Mouse (Mus musculus) C2C12 (cell line): ENCODE measurements around the gene U90926. TPM values are rescaled to one million over a fixed set of nuclear protein-coding genes. Genes with fewer than 3 reads are reported as not detected.
"Not testable (repeated sequence)": the region's sequence is repeated elsewhere in the genome, so short reads cannot be mapped to it uniquely, and the experiment has no call there.

Experiments
- H3K27me3 ChIP-seq: one replicate; pipeline ENCODE4 v1.6.1; 2011; ENCODE audit not compliant: control insufficient read depth, insufficient read depth, insufficient read length
- H3K36me3 ChIP-seq: one replicate; pipeline ENCODE4 v1.6.1; 2011; ENCODE audit not compliant: control insufficient read depth, insufficient read depth
- H3K4me3 ChIP-seq: one replicate; pipeline ENCODE4 v1.5.1; 2011; ENCODE audit warnings: mild to moderate bottlenecking, control low read depth; ENCODE audit not compliant: poor library complexity, insufficient read depth, severe bottlenecking
- H3K79me2 ChIP-seq: one replicate; pipeline ENCODE4 v1.6.1; 2011; ENCODE audit not compliant: control insufficient read depth, insufficient read depth
- H3K79me3 ChIP-seq: one replicate; pipeline ENCODE4 v1.6.1; 2011; ENCODE audit warnings: low read depth, control low read depth
- H3ac ChIP-seq: one replicate; pipeline ENCODE3; 2011; ENCODE audit warnings: low read depth; ENCODE audit not compliant: control insufficient read depth, insufficient read length
- CEBPB ChIP-seq: IDR thresholded peaks from one replicate; pipeline ENCODE4 v1.6.1; 2011; ENCODE audit warnings: low read depth, mild to moderate bottlenecking, control low read depth, moderate library complexity
- CTCF ChIP-seq: IDR thresholded peaks from one replicate; pipeline ENCODE4 v1.5.1; 2011; ENCODE audit not compliant: control insufficient read depth, insufficient read depth, insufficient read length
- FOSL1 ChIP-seq: IDR thresholded peaks from one replicate; pipeline ENCODE4 v1.8.0; 2011; ENCODE audit warnings: mild to moderate bottlenecking, low read length; ENCODE audit not compliant: poor library complexity, insufficient read depth, severe bottlenecking
- MAX ChIP-seq: IDR thresholded peaks from one replicate; pipeline ENCODE4 v1.6.1; 2011; ENCODE audit warnings: mild to moderate bottlenecking, control low read depth
- MYOD1 ChIP-seq: IDR thresholded peaks from one replicate; pipeline ENCODE4 v1.6.1; 2011; ENCODE audit warnings: low read depth; ENCODE audit not compliant: control insufficient read depth, insufficient read length
- MYOG ChIP-seq: IDR thresholded peaks from one replicate; pipeline ENCODE4 v1.6.1; 2011; ENCODE audit not compliant: control insufficient read depth, insufficient read length; ENCODE audit errors: extremely low read depth
- USF1 ChIP-seq: IDR thresholded peaks from one replicate; pipeline ENCODE4 v1.6.1; 2011; ENCODE audit warnings: low read depth, mild to moderate bottlenecking, control low read depth, moderate library complexity
- polyA plus RNA-seq: library from polyadenylated mRNA; unstranded; fragments of >200 nt; fragmentation: generic; extraction: Trizol; gene quantifications from one replicate; pipeline ENCODE4 v1.2.1, GENCODE M21; 2012; ENCODE audit warnings: missing spikeins

The U90926 gene
- polyA plus RNA-seq, 1 experiment: 0.83 TPM

DNA sequence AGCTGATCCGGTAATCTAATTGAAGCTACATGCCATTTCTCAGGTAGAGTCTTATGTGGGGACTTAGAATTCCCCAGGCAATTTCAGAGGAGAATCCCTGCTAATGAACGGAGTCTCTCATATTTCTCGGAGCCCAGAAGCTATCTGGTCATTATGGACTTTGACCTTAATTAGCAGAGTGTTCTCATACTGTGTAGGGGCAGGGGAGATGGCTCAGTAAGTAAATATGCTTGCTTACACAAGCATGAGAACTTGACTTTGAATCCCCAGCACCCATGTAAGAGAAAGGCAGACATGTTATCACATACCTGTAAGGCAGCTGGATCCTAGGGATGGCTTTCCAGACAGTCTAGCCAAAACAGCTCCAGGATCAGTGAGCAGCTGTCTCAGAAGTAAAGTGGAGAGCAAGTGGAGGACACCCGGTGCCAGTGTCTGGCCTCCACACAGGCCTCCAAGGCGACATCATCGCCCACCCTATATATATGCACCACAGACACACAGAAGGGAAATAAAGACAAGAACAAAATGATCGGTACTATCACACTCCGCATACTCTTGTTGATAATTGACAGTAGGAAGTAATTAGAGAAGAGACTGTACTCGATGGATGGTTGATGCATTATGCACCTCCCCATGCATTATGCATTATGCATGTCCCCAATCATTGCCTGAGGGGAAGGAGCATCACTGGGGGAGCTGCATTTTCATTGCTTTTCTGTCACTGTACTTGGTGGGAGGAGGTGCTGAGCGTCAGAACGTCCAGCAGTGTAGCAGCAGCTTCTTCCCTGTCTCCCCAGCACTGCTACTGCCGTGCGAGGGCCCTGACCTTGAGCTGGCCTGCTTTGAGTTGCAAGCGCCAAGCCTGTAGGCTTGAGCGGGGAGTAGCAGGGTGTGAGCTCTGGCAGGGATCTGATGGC is 18.1 kb downstream of the U90926 start:
- no peak overlapping the region for H3K4me3 ChIP-seq
- no peaks in the 10 kb centered on the region for H3K27me3 ChIP-seq
- no peaks in the 10 kb centered on the region for H3K79me3 ChIP-seq
- peaks cover 82% of the 10 kb centered on the region for H3K36me3 ChIP-seq
- TF ChIP-seq USF1: no peak
- no peak for TF ChIP-seq CTCF
- TF ChIP-seq MAX: no peak
- no peak for TF ChIP-seq MYOG
- no peak for TF ChIP-seq CEBPB
- TF ChIP-seq FOSL1: no peak
- no peak for TF ChIP-seq MYOD1
- H3ac ChIP-seq: no peak overlapping the region
- H3K79me2 ChIP-seq: no peaks in the 10 kb centered on the region

DNA sequence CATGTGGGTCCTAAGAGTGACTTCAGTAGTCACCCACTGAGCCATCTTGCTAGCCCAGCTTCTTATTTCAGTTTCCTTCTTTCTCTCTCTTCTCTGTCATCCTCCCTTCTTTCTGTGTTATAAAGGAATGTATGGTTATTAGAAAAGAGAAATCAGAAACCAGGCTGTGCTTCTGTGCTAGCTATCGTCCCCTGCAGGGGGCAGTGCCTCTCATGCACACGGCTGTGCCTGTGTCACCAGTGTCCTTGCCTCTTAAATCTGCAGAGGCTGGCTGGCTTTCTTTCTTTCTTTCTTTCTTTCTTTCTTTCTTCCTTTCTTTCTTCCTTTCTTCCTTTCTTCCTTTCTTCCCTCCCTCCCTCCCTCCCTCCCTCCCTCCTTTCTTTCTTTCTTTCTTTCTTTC is 19.5 kb downstream of the U90926 start:
- TF ChIP-seq CTCF: peak; percentile 29
- not testable (repeated sequence) for H3K4me3 ChIP-seq, H3ac ChIP-seq, H3K27me3 ChIP-seq, H3K79me3 ChIP-seq, H3K79me2 ChIP-seq
- peaks cover 73% of the 10 kb centered on the region for H3K36me3 ChIP-seq

DNA sequence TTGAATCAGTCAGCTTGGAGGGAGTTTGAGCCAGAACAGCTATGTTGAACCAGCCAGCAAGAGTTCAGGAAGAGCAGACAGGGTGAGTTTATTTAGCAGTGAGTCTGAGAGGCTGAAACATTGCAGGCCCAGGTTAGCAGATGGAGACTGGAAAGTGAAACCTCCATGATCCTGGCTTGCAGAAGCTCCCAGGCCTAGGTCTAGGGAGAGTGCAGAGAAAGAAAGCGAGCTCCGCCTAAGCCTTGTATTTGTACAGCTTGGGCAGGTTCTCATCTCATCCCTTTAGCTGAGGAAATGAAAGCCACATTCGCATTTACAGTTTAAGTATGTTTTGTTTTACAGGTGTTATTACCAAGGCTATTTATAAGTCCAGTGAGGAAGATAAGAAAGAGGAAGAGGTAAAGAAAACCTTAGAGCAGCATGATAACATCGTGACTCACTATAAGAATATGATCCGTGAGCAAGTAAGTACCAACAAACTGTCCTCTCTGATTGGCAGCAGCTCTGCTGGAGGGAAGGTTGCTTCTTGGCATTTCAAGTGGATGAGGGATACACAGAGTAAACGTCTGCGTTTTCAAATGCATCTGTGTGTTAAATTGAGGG is 26.2 kb downstream of the U90926 start:
- TF ChIP-seq CTCF (no peak), USF1 (no peak), MYOG (no peak), FOSL1 (no peak), MAX (no peak), MYOD1 (no peak), CEBPB (no peak)
- H3K36me3 ChIP-seq: peaks cover 53% of the 10 kb centered on the region

DNA sequence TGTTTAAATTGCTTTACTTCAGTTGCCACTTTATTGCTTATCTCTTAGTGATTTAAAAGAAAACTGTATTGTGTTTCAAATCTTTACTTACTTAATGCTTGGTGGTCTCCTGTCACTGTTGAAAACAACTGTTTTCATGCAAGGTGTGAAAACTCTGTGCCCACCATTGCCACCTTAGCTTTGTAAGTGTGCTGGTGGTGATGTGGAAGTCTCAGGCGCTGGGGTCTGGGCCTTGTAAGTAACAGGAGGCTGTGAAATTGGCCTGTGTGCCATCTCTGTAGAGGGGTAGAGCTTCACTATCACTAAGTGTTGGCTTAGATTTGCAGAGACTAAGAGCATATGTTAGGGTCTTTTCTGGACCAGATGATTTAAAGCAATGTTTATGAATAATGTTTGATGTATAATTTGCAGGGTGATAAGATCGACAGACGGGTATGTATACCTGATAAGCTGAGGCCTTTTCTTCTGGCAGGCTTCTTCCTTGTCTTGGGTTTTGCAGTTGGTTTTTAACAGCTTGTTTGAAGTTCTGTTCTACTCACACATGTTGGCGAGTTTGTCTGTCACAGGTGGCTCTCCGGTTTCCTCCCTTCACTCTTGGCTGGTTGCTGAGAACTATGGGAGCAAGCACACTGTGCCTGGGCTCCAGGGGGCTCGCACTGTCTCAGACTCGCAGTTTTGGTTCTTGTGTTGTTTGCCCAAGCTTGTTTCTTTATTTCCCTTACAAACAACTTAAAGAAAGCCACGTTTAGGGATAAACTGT is 32.0 kb downstream of the U90926 start:
- TF ChIP-seq CTCF: no peak
- no peak for TF ChIP-seq MYOG
- no peak for TF ChIP-seq USF1
- no peak for TF ChIP-seq FOSL1
- no peak for TF ChIP-seq MYOD1
- no peak for TF ChIP-seq CEBPB
- TF ChIP-seq MAX: no peak
- Histone ChIP-seq H3K4me3 (no peak overlapping the region), H3ac (no peak overlapping the region), H3K79me2 (no peaks in the 10 kb centered on the region), H3K36me3 (peaks cover 69% of the 10 kb centered on the region), H3K27me3 (no peaks in the 10 kb centered on the region), H3K79me3 (no peaks in the 10 kb centered on the region)

More for the DNA sequence above, 26.2 kb downstream of the U90926 start:
- Histone ChIP-seq H3ac (no peak overlapping the region), H3K79me2 (no peaks in the 10 kb centered on the region), H3K79me3 (no peaks in the 10 kb centered on the region), H3K4me3 (no peak overlapping the region), H3K27me3 (no peaks in the 10 kb centered on the region)

DNA sequence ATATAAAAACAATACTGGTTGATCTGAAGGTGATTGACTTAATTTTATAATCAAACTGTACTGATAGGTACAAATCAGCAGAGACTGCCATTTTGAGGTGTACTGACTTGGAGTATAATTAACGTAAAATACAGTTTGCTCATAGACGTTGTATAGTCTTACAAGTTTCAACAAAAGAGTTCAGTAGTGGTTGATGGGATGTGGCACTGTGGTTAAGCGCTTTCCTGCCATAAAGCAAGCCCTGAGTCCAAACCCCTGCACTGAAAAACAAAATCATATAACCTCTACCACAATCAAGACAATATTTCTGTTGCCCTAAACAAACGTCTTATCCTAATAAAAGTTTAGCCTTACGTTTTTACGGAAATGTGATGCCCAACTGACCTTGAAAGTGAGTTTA is 49.2 kb downstream of the U90926 start:
- Histone ChIP-seq H3K79me2 (no peaks in the 10 kb centered on the region), H3K36me3 (peaks cover 42% of the 10 kb centered on the region), H3ac (no peak overlapping the region), H3K27me3 (no peaks in the 10 kb centered on the region), H3K4me3 (no peak overlapping the region), H3K79me3 (no peaks in the 10 kb centered on the region)
- no peak for TF ChIP-seq FOSL1

Other genes with a start within 250 kb of the U90926 start
- not detected for gene Odaph, start 227.9 kb downstream of the U90926 start, polyA plus RNA-seq
- gene Cdkl2, start 171.5 kb downstream of the U90926 start, polyA plus RNA-seq: 0.83 TPM
- gene G3bp2, start 131.7 kb downstream of the U90926 start, polyA plus RNA-seq: 39.1 TPM
- 27.3 TPM for gene Uso1, start 77.5 kb downstream of the U90926 start, polyA plus RNA-seq
- gene Ppef2, start 40.9 kb upstream of the U90926 start, polyA plus RNA-seq: not detected
- 5.4 TPM for gene Naaa, start 62.8 kb upstream of the U90926 start, polyA plus RNA-seq
- gene Sdad1, start 95.1 kb upstream of the U90926 start, polyA plus RNA-seq: 8.0 TPM
- gene Cxcl9, start 112.7 kb upstream of the U90926 start, polyA plus RNA-seq: not detected
- 0.39 TPM for gene Art3, start 116.4 kb upstream of the U90926 start, polyA plus RNA-seq
- 0.18 TPM for gene Cxcl10, start 133.5 kb upstream of the U90926 start, polyA plus RNA-seq
- 13.4 TPM for gene Nup54, start 219.8 kb upstream of the U90926 start, polyA plus RNA-seq